Mouse (Mus musculus) layer of hippocampus, postnatal 25 days (tissue): ENCODE data around the gene Nolc1. TPM values are rescaled to one million over a fixed set of nuclear protein-coding genes. Genes with fewer than 3 reads are reported as not detected.
A peak's percentile ranks its signal among the peaks of the same experiment; 100 is the strongest.

ENCODE experiments used
- DNase-seq, 2 experiments: peaks; one replicate each; pipeline ENCODE4 v3.0.0; 2022; ENCODE audit warnings: mixed read lengths in 2 of 2, low spot score in 1 of 2; ENCODE audit errors: extremely low spot score in 1 of 2
- total RNA-seq, 2 experiments: library from RNA; stranded (reverse); gene quantifications; 2 replicates each; pipeline ENCODE4 v1.2.3; 2021

Gene Nolc1
- total RNA-seq, 2 experiments from 2014 or later: 44.7 to 48.4 TPM

DNA sequence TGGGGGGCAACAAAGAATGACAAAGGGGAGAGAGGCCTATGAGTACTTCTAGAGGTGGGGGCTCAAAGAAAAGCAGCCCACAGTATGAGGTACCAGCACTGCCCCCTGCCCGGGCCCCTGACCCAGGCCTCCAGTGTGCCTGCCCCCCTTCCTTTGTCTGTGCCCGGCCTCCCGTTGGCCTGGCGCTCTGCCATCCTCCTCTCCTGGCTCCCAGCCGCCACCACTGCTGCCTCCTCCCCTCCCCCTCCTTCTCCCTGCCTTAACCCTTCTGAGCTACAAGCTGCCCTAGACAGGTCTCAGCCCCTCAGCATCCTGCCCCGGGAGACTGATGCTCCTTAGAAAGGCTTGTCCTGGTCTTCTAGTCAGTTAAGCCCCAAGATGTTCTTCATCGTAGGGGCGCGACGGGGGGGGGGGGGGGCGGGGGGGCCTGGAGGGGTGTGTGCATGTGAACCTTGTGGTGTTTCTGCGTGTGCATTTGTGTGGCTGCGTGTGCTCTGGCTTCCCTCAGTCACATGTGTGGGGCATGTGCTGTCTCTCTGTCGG lies 33.7 kb upstream of the Nolc1 start:
- peak; percentile 69 to 80 for DNase-seq

DNA sequence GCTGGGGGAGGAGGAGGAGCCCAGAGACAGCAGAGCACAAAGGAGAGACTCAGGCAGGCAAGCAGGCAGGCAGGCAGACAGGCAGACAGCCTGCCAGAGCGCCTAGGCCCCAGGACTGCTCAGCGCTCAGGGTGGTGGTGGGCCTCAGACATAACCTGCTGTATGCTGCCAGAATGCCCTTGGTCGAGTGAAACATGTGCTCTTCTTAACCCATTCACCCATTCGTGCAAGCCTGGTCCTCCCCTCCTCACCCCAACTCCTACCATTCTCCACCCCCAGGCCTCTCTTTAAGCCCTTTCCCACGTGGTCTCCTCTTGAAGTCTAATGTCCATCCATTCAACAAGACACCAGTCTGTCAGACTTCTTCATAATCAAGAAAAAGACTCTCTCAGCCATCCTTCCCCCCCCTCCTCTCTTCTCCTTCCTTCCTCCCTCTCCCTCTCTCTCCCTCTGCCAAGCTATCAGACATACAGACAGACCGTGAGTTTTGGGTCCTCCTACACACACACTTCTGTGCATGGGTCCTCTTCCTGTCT lies 33.1 kb upstream of the Nolc1 start:
- peak in 1 of 2 experiments; percentile 42 for DNase-seq

DNA sequence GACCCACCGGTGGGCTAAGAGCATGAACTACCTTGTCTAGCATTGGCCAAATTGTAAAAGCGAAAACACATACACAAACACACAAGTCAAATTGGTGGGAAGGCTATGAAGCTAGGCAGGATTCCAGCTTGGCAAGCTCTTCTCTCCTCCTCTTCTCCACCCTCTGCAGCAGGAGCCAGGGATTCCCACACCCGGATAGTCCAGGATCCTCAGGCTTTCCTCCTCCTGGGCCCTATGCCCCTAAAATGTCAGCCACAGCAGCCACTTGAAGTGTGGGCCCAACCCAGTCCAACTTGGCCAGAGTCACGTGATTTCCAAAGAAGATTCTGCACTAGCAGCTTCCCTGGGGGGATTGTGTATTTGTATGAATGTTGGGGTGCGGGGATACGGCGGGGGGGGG lies 32.3 kb upstream of the Nolc1 start:
- no peak for DNase-seq

DNA sequence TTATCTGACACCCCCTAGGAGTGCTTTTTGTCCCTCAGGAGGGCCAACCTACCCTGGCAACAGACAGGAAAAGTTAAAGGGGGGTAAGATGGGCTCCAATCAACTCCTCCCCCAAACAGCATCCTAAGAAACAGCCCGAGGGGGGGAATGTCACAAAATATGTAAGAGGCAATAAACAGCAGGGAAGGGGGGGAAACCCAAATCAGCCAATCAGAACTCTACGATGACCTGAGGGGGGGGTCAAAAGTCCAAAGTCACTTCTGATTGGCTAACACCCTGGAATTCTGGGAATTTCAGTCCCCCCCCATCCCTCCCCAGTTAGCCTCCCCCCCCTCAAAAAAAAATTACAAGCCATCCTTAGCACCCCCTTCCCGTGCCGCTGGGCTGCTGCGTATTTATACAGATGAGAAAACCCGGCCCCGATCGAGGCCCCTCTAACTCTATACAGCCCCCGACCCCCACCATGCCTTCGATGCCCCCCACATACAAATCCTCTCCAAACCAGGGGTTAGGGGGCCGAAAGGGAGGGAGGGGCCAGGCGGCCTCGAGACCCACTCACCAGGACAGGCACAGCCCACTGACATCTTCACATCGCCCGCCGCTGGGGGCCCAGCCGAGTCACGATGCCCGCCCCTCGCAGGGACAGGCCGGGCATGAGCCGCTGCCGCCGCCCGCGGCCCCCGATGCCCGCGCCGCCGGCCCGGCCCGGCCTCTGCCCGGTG lies 31.2 kb upstream of the Nolc1 start, which contains the start of gene Pprc1:
TSS of gene Pprc1 (plus strand) at position 616 of the 722 bp plus-strand sequence.
- peak in 1 of 2 experiments; percentile 20 for DNase-seq

DNA sequence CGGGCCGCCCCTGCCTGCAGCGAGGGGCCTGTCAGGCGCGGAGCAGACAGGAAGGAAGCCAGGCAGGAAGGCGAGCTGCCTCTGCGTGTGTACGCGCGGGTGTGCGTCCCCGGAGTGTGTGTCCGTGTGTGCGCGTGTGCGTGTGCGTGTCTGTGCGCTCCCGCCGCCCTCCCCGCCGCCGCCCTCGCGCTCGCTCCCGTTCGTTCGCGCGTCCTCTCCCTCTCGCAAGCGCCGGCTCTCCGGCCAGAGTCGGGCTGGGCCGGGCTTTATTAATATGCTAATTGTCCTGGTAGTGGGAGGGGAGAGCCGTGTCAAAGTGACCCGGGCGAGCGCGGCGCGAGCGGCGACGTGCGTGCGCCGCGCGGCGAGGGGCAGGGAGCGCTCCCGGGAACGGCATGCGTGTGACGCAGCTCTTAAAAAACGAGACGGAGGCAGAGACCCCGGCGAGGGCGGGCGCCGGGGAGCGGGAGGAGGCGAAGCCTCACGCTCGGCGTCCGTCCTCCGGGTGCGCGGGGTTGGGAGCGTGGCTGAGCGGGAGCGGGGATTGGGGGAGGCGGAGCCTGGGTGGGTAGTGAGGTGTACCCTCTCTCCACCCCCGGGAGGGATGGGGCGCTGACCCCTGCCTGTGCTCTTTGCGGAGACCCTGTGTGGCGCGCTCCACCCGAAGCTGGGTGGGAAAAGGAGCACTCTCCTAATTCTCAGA lies 30.5 kb upstream of the Nolc1 start, which contains the start of gene Ldb1:
TSS of gene Ldb1 (minus strand) at position 222 of the 703 bp plus-strand sequence.
- DNase-seq: peak; percentile 67 to 84

DNA sequence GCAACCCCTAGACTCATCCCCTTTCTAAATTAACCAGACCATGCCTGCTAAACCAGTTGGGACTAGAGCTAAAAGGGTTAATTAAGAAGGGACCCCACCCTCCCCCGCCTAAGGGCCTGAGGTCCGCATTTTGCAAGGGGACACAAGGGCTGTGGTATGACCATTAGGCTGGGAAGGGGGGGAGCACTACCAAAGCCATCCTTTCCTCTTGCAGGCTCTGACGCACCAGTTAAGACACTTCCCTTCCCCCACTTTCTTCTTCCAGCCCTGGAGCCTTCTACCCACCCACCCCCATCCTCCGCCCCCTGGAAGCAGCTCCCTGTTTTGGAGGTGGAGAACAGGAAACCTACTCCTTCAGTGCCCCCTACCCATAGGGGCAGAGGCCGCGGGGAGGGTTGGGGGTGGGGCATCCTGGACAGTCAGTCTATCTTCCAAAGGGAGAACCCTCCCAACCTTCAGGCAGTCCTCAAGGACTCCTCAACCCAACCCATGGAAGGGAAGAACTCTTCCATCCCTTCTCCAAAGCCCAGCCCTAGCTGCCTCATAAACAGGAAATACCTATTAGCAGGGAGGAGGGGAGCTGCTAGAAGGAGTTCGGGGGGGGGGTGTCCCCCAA lies 29.9 kb upstream of the Nolc1 start:
- DNase-seq: peak in 1 of 2 experiments; percentile 19

DNA sequence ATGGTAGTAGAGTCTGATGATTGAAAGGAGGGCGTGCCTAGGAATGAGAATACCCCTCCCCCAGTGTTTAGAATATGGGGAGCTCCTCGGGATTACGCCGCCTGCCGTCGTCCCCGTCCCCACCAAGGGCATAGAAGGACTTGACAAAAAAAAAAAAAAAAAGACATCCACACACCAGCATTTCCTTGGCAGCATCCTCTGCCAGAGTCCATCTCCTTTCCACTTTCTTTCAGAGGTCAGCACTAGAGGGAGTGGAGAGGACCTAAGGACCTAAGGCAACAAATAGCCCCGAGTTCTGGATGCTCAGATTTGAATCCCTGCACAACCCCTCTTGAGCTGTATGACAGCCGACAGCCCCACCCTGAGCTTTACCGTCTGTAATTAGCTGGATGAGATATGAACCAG lies 29.0 kb upstream of the Nolc1 start:
- DNase-seq: no peak

DNA sequence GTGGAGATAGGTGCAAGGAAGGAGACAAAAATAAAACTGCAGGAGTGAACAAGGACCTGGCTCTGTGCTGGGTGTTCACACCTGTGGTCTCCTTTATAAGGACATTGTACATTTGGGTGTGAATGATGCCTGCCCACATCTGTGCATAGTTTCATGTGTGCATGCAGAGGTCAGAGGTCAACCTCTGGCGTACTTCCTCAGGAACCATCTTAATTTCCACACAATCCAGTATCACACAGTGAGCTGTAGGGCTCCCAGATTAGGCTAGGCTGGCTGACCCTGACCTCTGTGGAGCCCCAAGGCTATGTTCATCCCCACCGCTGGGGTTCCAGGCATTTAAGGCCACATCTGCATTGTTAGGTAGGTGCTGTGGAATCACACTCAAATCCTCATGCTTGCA lies 28.2 kb upstream of the Nolc1 start:
- no peak for DNase-seq

DNA sequence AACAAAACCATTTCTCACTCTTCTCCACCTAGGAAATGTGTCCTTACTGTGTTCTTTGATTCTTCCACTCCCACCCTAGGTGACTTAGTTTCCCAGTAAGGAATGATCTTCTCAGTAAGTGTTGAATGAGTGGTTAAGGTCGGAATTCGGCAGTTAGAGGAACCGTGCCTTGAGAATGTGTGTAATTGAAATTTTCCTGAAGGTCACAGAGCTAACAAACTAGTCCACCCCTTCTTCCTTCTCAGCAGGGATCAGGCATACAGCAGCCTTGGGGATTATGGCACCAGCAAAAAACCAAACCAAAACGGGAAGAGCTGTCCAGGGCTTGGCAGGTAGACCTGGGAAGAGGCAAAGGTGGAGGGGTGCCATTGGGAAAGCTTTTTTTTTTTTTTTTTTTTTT lies 26.5 kb upstream of the Nolc1 start:
- no peak for DNase-seq

DNA sequence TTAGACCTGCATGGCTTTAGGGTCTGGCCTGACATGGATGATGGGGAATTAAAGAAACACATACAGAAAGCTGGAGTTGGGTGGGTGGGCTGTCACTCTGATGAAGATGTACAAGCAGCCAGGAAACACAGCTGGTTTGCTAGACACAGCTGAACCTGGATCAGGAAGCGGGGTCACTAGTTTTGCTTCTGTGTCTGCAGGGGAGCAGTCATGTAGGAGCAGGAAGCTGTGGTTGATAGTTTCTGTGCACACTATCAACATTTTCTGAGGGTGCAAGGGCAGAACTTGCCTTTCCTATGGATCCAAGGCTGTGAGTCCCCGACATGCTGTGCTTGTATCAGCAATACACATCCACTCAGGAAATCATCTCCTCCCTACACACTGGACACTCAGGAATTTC lies 25.2 kb upstream of the Nolc1 start:
- no peak for DNase-seq

DNA sequence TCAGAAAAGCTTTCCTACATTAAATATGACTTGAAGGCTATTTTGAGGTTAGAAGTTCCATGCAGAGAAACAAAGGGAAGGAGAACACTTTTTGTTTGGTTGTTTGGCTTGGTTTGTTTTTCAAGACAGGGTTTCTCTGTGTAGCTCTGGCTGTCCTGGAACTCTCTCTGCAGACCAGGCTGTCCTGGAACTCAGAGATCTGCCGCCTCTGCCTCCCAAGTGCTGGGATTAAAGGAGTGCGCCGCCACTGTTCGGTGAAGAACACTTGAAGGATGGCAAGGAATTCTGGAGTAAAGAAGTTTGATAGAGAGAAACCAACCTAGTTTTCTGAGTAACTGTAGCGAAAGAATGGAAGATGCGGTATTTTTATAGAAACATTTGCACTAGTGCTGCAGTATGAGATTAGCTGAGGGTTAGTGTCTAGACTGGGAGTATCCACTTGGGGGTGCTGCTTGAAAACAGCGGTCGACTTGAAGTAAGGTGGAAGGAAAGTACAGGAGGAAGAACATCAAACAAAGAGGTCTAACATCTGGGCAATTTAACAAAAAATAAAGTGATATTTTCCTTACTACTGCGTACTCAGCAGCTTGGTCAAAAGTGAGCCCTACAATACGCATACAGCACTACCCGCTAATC lies 19.8 kb upstream of the Nolc1 start:
- no peak for DNase-seq

DNA sequence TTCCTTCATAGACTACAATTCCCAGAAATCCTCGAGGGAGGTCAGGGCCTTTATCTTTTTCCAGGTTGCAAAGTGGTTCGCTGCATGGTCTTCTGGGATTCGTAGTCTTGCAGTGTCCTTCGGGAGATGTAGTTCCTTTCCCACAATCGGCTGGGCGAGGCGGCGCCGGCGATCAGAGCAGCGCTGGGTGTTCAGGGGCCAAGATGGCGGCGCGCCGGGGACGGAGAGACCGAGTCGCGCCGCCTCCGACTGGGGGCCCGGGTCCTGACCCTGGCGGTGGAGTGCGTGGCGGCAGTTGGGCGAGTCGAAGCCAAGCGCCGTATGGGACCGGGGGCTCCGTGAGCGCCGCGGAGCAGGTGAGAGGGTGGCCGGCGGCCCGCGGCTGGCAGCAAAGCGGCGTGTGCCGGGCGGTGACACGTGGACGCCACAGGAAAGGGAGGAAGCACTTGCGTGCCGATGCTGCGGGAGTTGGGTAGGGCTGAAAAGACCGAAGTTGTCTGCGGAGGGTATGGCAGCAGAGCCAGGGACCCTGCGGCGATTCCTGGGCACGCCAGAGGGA lies 19.2 kb upstream of the Nolc1 start:
- DNase-seq: peak; percentile 76 to 78

DNA sequence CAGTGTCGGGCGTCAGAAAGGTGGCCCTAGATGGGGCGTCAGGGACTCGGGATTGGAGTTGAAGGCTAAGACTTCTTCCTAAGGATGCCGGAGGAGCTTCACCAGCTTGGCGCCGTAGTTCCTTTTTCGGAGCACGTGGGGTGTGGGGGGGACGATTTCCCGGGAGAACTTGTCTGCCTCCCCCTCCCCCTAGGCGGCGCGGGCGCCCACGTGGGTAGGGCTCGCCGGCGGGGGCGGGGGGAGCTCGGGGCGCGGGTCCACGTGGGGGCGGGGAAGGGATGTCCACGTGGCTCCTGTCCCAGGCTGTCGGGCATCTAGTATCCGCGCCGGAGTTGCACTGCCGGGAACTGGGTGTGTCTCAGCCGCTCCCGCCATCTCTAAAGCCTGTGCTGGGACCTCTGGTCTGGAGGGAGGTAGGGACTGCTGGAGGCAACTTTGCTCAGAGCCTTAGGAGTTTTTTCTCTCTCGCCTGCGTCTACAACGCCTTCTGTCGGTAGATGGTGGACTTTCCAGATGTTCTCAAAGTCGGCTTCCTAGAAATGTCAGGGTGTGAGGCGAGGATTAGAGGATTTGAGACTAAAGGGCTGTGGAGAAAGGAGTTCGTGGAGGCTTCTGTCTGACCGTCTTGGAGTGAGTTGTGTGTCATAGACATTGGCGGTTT lies 18.6 kb upstream of the Nolc1 start:
- DNase-seq: peak; percentile 56 to 68

DNA sequence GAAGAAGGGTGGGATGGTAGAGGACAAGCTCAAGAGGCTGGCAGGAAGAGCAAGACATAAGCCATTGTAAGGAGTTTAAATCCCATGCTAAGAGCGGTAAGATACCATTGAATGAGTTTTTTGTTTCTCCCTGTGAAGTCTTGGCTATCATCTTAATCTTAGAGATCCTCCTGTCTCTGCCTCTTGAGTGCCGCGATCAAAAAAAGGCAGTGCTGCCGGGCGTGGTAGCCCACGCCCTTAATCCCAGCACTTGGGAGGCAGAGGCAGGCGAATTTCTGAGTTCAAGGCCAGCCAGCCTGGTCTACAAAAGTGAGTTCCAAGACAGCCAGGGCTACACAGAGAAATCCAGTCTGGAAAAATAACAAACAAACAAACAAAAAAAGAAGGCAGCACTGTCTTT lies 17.2 kb upstream of the Nolc1 start:
- DNase-seq: no peak

DNA sequence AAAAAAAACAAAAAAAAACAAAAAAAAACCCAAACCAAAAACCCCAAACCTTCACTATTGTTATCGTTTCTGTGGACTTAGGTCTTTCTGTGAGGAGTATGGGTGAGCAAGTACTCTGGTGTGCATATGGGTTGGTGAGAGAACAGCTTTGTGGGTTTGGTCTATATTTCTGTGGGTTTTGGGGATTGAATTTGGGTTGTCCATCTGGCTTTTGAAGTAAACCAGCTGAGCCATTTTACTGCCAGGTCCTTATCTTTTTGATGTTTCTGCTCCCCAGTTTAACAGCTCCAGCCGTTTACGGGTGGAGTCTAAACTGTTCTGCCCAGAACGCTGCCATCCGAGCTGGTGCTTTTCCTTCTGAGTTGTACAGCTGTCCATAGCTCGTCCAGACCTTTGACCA lies 14.8 kb upstream of the Nolc1 start:
- no peak for DNase-seq

DNA sequence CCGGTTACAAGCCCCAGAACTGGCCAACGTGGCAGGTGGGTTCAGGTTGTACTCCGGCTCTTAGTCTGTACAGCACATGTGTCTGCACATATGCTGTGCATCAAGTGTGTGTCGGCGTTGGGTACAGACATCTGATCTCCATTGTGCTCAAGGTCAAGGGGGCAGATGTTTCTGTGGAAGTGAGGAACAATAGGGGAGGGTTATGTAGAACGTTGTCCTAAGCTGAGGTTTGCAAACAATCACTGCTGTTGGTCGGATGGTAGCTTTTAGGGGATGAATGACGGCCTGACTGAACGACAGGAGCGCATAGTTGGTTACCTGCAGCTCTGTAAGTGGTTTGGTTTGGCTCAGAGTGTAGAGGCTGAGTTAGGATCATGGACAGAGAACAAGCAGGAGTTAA lies 7.6 kb upstream of the Nolc1 start:
- no peak for DNase-seq

DNA sequence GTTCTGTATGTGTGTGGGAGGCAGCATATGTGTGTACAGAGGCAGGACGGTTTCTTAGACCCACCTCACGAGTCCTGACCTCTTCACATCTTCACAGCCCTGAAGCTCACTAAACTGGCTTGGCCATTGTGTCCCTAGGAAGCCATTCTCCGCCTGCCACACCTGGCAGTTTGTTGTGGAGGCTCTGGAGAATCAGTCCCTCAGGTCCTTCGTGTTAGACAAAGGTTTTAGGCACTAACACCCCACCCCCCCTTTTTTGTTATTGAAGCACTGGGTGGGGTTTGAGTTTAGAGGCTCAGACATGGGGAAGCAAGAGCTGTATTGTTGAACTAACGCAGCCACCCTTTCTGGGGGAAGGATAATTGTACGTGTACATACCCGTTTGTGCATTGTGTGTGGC lies 2.4 kb upstream of the Nolc1 start:
- DNase-seq: no peak

DNA sequence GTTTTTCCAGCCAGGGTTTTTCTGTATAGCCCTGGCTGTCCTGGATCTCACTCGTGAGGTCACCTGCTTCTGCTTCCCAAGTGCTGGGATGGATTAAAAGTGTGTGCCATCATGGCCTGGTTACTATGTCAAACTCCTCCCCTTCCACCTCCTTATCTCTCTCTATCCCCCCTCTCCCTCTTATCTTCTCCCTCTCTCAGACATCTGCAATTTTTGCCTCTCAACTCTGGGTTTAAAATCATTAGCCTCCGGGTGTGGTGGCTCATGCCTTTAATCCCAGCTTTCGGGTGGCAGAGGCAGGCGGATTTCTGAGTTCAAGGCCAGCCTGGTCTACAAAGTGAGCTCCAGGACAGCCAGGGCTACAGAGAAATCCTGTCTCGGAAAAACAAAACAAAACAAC lies 1.4 kb upstream of the Nolc1 start:
- no peak for DNase-seq

DNA sequence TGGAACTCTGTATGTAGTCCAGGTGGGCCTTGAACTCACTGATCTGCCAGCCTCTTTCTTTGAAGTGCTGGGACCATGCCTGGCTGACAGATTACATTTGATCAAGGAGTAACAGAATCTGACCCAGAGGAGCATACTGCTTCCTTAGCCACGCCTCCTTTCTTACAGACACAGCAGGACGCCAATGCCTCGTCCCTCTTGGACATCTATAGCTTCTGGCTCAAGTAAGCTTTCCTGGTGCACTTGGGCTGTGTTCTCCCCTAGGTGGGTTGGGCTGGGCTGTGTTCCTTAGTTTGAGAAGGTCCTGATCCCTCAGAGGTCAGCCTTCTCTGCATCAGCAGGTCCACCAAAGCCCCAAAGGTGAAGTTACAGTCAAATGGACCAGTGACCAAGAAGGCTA lies 2.9 kb downstream of the Nolc1 start:
- no peak for DNase-seq

DNA sequence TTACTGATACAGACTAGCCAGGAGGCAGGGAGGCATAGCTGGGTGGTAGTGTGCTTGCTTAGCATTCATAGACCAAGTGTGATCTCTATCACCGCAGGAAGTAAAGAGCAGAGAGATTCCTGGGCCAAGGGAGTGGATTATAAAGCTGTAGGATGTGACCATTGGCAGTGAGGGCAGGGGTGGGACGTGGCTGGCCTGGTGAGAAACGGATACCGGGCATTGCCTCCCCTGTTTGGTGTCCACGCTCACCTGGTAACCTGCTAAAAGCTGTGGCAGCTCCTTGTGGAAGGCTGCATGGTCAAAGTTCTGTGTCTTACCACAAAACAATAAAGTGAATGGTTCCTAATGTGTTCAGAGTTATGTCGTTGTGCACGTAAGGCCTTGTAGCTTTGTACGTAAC lies 9.5 kb downstream of the Nolc1 start:
- no peak for DNase-seq
